Mouse (Mus musculus): Measurements from ENCODE around the gene Epha7. TPM values are rescaled to one million over a fixed set of nuclear protein-coding genes. Genes with fewer than 3 reads are reported as not detected.
A peak's percentile ranks its signal among the peaks of the same experiment; 100 is the strongest.

Epha7 gene
- polyA plus RNA-seq, 1 experiment from 2014 or later: 29.2 TPM

- Histone ChIP-seq H3K27me3 (no peaks in the 10 kb centered on the region), H3K9me3 (replicated peaks) (no peaks in the 10 kb centered on the region), H3K4me1 (replicated peaks) (peaks cover 4% of the 10 kb centered on the region), H3K27ac (no peak overlapping the region), H3K4me3 (no peak overlapping the region), H3K9ac (no peak overlapping the region), H3K4me2 (no peak overlapping the region), H3K36me3 (no peaks in the 10 kb centered on the region)
- ATAC-seq (replicated peaks; ENCODE audit: insufficient number of reproducible peaks, insufficient read depth, low FRiP score, low read depth): no peak
- whole genome bisulfite sequencing: 85% methylated on average over 4 of the region's 4 CpGs
These were observed 33.4 kb downstream of the Epha7 start for GRCm38 (mm10) chr4:28846311-28846710.

- Histone ChIP-seq H3K27ac (peak overlapping the region; percentile 31; the same call in 1 of the 2 replicates), H3K4me1 (replicated peaks) (peaks cover 4% of the 10 kb centered on the region)
These were observed 37.5 kb downstream of the Epha7 start for GRCm38 (mm10) chr4:28850388-28850787.

DNA sequence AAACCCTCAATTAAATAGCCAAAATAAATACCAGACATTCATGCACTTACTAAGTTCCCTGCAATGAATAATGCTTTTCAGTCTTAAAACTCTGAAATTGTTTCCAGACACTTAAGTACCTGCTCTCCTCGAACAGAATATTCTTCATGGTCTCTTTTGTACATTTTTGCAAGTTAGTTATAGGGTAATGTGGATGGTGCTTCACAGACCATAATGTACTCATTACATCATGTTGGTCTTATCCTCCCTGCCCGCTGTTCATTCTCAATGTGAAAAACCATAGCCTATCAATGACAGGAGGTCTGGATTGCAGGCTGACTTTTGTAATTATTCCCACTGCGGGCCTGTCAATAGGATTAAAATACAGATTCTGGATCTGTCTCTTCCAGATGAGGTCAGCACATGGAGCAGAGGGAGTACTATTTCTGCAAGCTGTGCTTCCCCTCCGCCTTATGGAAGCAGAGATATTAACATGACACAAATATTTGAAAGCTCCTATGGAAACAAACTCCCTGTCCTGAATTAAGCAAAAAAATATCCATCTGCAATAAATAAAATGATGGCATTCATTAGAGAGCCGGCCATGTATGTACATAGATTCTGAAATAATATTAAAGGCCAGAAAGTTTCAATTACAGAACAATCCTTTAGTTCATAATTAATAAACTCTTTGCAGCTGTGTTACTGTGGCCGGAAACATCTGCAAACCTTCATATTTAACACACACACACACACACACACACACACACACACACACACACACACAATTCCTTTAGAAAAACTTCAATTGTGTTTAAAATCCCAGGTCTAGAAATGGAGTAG lies 50.1 kb downstream of the Epha7 start:
- H3K27ac ChIP-seq: peak overlapping the region; percentile 9; the same call in 1 of the 2 replicates
- H3K9ac ChIP-seq: no peak overlapping the region
- H3K4me1 ChIP-seq (replicated peaks): no peaks in the 10 kb centered on the region
- no peak for ATAC-seq (replicated peaks; ENCODE audit: insufficient number of reproducible peaks, insufficient read depth, low FRiP score, low read depth)
- H3K4me3 ChIP-seq: no peak overlapping the region
- no peaks in the 10 kb centered on the region for H3K9me3 ChIP-seq (replicated peaks)
- WGBS: 65% methylated on average over 6 of the region's 6 CpGs
- H3K36me3 ChIP-seq: no peaks in the 10 kb centered on the region
- H3K4me2 ChIP-seq: no peak overlapping the region
- no peaks in the 10 kb centered on the region for H3K27me3 ChIP-seq

More at GRCm38 (mm10) chr4:28850388-28850787, 37.5 kb downstream of the Epha7 start:
- no peak for ATAC-seq (replicated peaks; ENCODE audit: insufficient number of reproducible peaks, insufficient read depth, low FRiP score, low read depth)
- no peaks in the 10 kb centered on the region for H3K36me3 ChIP-seq
- no peak overlapping the region for H3K9ac ChIP-seq
- WGBS: 18% methylated on average over 2 of the region's 2 CpGs
- no peaks in the 10 kb centered on the region for H3K27me3 ChIP-seq
- no peak overlapping the region for H3K4me3 ChIP-seq
- H3K9me3 ChIP-seq (replicated peaks): no peaks in the 10 kb centered on the region
- H3K4me2 ChIP-seq: 0 out of 2 replicates have a peak overlapping the region, but pooled peaks have one; percentile 1

DNA sequence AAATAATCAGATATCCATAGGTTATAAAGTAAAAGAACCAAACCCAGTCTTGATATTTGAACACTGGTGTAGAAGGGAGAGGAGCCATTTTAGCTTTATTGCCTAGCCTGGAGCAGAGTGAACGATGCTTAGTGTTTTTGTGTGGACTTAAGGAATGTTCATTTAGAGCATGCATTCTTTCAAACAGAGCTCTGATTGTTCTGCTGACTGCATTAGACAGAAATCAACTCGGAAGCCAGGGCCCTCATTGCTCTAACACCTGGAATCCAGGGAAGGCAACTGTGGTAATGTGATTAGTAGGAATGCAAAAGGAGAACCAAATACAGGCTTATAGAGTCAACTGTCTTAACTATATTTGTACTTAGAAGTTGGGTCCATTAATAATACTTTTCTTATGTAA lies 53.5 kb downstream of the Epha7 start:
- Histone ChIP-seq H3K4me3 (no peak overlapping the region), H3K9ac (no peak overlapping the region), H3K4me1 (replicated peaks) (no peaks in the 10 kb centered on the region), H3K36me3 (no peaks in the 10 kb centered on the region), H3K9me3 (replicated peaks) (no peaks in the 10 kb centered on the region), H3K27me3 (no peaks in the 10 kb centered on the region), H3K4me2 (no peak overlapping the region), H3K27ac (no peak overlapping the region)
- ATAC-seq (replicated peaks; ENCODE audit: insufficient number of reproducible peaks, insufficient read depth, low FRiP score, low read depth): no peak
- 38% methylated on average over 2 of the region's 2 CpGs for WGBS

GRCm38 (mm10) chr4:28871615-28872014 lies 58.7 kb downstream of the Epha7 start:
- Histone ChIP-seq H3K9ac (no peak overlapping the region), H3K4me2 (no peak overlapping the region), H3K9me3 (replicated peaks) (no peaks in the 10 kb centered on the region), H3K36me3 (no peaks in the 10 kb centered on the region), H3K4me1 (replicated peaks) (no peaks in the 10 kb centered on the region), H3K27ac (no peak overlapping the region), H3K27me3 (no peaks in the 10 kb centered on the region), H3K4me3 (no peak overlapping the region)
- no peak for ATAC-seq (replicated peaks; ENCODE audit: insufficient number of reproducible peaks, insufficient read depth, low FRiP score, low read depth)
- 85% methylated on average over 11 of the region's 11 CpGs for WGBS

DNA sequence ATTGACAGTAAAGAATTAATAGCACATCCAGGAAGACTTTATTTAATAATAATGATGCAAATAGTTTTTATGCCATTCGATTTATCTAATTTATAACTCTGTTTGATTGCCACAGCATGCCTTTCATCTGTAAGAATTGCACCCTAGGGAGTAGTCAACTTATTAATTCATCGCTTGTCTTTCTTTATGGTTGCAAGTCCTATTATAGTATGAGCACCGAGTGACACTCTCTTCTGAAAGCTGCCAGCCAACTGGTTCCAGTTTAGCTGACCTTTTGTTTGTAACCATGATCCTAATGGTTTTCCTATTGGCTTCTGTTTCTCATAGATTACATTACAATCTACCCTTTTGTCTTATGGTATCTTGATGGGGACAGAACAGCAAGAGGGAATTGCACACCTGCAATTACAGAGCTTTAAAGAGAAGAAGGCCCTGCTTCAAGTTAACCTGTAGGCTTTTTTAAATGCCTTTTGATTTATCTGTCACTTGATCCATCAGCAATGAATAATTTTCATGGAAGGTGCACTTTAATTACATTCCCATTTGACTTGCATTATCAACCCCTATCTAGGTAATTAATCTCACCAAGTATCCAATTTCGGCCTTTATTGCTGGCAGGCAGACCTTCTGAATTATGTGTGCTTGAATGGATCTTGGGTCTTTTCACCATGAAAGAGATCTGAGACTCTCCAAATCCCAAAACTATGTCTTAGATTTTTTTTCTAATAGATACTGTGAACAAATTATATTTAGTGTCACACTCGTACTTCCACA lies 68.5 kb downstream of the Epha7 start:
- H3K9ac ChIP-seq: no peak overlapping the region
- H3K9me3 ChIP-seq (replicated peaks): no peaks in the 10 kb centered on the region
- H3K4me3 ChIP-seq: no peak overlapping the region
- no peaks in the 10 kb centered on the region for H3K36me3 ChIP-seq
- H3K27ac ChIP-seq: no peak overlapping the region
- H3K27me3 ChIP-seq: no peaks in the 10 kb centered on the region
- WGBS: 82% methylated on average over 5 of the region's 5 CpGs
- no peak overlapping the region for H3K4me2 ChIP-seq
- H3K4me1 ChIP-seq (replicated peaks): 0 out of 2 replicates have a peak, but pooled peaks cover 4% of the 10 kb centered on the region
- no peak for ATAC-seq (replicated peaks; ENCODE audit: insufficient number of reproducible peaks, insufficient read depth, low FRiP score, low read depth)

- ATAC-seq (replicated peaks; ENCODE audit: insufficient number of reproducible peaks, insufficient read depth, low FRiP score, low read depth): no peak
- no peaks in the 10 kb centered on the region for H3K36me3 ChIP-seq
- no peak overlapping the region for H3K4me3 ChIP-seq
- no peaks in the 10 kb centered on the region for H3K27me3 ChIP-seq
- H3K9me3 ChIP-seq (replicated peaks): no peaks in the 10 kb centered on the region
- H3K4me2 ChIP-seq: no peak overlapping the region
- 90% methylated on average over 5 of the region's 5 CpGs for WGBS
- no peak overlapping the region for H3K9ac ChIP-seq
- no peak overlapping the region for H3K27ac ChIP-seq
- H3K4me1 ChIP-seq (replicated peaks): no peaks in the 10 kb centered on the region
These were observed 76.7 kb downstream of the Epha7 start for GRCm38 (mm10) chr4:28889630-28890029.

GRCm38 (mm10) chr4:28890102-28890501 lies 77.2 kb downstream of the Epha7 start:
- Histone ChIP-seq H3K9ac (no peak overlapping the region), H3K9me3 (replicated peaks) (no peaks in the 10 kb centered on the region), H3K27ac (no peak overlapping the region), H3K4me3 (no peak overlapping the region), H3K36me3 (no peaks in the 10 kb centered on the region), H3K4me2 (no peak overlapping the region), H3K27me3 (no peaks in the 10 kb centered on the region), H3K4me1 (replicated peaks) (no peaks in the 10 kb centered on the region)
- 72% methylated on average over 3 of the region's 3 CpGs for WGBS
- ATAC-seq (replicated peaks; ENCODE audit: insufficient number of reproducible peaks, insufficient read depth, low FRiP score, low read depth): no peak

DNA sequence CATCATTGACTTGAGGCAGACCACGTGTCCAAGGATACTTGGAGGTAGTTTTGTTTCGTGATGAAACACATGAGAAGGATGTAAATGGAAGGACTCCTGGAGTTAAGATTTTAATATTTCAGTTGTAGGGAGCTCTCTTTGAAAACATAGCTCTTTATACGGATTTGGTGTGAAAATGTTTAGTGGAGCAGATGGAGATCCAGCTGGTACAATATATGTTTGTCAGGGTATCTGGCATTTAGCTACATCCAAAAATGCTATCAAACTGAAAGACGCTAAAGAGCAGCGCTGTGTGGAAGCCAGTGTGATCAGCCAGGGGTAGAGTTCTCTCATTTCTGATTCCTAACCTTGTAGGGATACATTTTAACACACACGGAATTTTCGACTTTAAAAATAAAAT lies 82.5 kb downstream of the Epha7 start:
- no peaks in the 10 kb centered on the region for H3K9me3 ChIP-seq (replicated peaks)
- H3K4me3 ChIP-seq: no peak overlapping the region
- no peak for ATAC-seq (replicated peaks; ENCODE audit: insufficient number of reproducible peaks, insufficient read depth, low FRiP score, low read depth)
- no peak overlapping the region for H3K4me2 ChIP-seq
- no peaks in the 10 kb centered on the region for H3K36me3 ChIP-seq
- H3K4me1 ChIP-seq (replicated peaks): no peaks in the 10 kb centered on the region
- no peaks in the 10 kb centered on the region for H3K27me3 ChIP-seq
- no peak overlapping the region for H3K27ac ChIP-seq
- 86% methylated on average over 7 of the region's 7 CpGs for WGBS
- no peak overlapping the region for H3K9ac ChIP-seq

DNA sequence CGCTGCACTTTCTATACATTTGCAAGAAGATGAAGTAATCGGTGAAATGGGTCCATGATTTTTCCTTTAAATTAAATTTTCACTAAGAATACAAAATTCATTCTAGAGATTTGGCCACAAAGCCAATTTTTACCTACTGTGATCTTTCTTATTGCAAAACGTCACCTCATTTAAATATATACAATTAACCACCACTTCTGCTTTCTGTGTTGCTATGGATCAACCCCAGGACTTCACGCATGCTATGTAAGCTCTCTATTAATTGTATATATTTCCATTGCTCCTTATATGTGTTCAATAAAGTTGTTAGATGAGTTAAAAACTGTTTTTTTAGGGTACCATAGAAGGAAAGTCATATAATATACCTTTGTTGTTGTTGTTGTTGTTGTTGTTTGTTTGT lies 86.4 kb downstream of the Epha7 start:
- Histone ChIP-seq H3K4me2 (no peak overlapping the region), H3K9me3 (replicated peaks) (no peaks in the 10 kb centered on the region), H3K27ac (no peak overlapping the region), H3K27me3 (no peaks in the 10 kb centered on the region), H3K4me1 (replicated peaks) (no peaks in the 10 kb centered on the region), H3K9ac (no peak overlapping the region), H3K4me3 (no peak overlapping the region), H3K36me3 (no peaks in the 10 kb centered on the region)
- WGBS: 91% methylated on average over 4 of the region's 4 CpGs
- ATAC-seq (replicated peaks; ENCODE audit: insufficient number of reproducible peaks, insufficient read depth, low FRiP score, low read depth): no peak

DNA sequence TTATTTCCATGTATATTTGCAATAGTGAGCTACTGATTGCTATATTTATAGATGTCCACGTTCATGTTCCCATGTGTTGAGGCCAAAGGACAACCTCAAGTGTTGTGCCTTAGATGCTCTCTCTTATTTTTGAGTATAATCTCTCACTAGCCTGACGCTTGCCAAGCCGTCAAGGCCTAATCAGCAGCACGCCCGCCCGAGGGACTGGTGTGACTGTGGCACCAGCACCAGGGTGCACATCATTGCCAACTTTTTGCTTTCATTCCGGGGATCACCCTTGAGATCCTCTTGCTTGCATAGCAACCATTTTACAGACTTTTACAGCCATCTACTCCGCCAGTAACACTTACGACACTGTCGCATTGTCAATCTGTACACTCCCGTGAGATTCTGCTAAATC lies 86.9 kb downstream of the Epha7 start:
- Histone ChIP-seq H3K4me1 (replicated peaks) (no peaks in the 10 kb centered on the region), H3K9me3 (replicated peaks) (no peaks in the 10 kb centered on the region), H3K9ac (no peak overlapping the region), H3K27ac (no peak overlapping the region), H3K27me3 (no peaks in the 10 kb centered on the region), H3K36me3 (no peaks in the 10 kb centered on the region), H3K4me2 (no peak overlapping the region), H3K4me3 (no peak overlapping the region)
- no peak for ATAC-seq (replicated peaks; ENCODE audit: insufficient number of reproducible peaks, insufficient read depth, low FRiP score, low read depth)
- WGBS: 66% methylated on average over 11 of the region's 11 CpGs
